Mouse (Mus musculus): ENCODE results near the gene Slit3. TPM values are rescaled to one million over a fixed set of nuclear protein-coding genes. Genes with fewer than 3 reads are reported as not detected.

Gene Slit3
- polyA plus RNA-seq, 1 experiment from 2014 or later: 4.8 TPM

DNA sequence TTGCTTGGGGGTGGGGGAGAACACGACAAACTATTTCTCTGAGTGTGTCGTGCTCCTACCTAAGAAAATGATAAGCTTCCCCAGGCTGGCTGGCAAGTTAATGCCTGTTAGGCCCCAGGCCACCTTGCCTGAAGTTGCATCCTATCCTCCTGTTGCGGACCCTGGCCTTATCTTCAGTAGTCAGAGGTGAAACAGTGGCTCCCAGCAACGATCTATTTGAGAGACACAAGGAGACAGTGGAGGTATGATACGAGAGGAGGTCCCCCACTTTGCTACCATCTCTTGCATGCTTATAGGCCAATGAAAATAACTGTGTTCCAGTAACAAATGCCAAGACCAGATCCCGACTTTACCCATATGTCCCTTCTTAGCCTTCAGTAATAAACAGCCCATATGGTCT is 414.0 kb downstream of the Slit3 start:
- Histone ChIP-seq H3K9ac (ENCODE audit: low read depth, low read length) (no peak overlapping the region), H3K27me3 (replicated peaks; ENCODE audit: control insufficient read depth, insufficient read depth, low read length) (no peaks in the 10 kb centered on the region), H3K4me2 (replicated peaks; ENCODE audit: low read depth) (no peak overlapping the region), H3K9me3 (ENCODE audit: control insufficient read depth) (no peaks in the 10 kb centered on the region), H3K4me3 (ENCODE audit: low read depth, low read length) (no peak overlapping the region), H3K27ac (ENCODE audit: low read depth, low read length) (no peak overlapping the region), H3K36me3 (ENCODE audit: control insufficient read depth, insufficient read depth) (no peaks in the 10 kb centered on the region), H3K4me1 (replicated peaks; ENCODE audit: control insufficient read depth, insufficient read depth, low read length) (no peaks in the 10 kb centered on the region)
- 63% methylated on average over 6 of the region's 6 CpGs for WGBS
- no peak for ATAC-seq
- no peak for TF ChIP-seq CTCF (IDR thresholded peaks at IDR 0.05; ENCODE audit: low read depth)

DNA sequence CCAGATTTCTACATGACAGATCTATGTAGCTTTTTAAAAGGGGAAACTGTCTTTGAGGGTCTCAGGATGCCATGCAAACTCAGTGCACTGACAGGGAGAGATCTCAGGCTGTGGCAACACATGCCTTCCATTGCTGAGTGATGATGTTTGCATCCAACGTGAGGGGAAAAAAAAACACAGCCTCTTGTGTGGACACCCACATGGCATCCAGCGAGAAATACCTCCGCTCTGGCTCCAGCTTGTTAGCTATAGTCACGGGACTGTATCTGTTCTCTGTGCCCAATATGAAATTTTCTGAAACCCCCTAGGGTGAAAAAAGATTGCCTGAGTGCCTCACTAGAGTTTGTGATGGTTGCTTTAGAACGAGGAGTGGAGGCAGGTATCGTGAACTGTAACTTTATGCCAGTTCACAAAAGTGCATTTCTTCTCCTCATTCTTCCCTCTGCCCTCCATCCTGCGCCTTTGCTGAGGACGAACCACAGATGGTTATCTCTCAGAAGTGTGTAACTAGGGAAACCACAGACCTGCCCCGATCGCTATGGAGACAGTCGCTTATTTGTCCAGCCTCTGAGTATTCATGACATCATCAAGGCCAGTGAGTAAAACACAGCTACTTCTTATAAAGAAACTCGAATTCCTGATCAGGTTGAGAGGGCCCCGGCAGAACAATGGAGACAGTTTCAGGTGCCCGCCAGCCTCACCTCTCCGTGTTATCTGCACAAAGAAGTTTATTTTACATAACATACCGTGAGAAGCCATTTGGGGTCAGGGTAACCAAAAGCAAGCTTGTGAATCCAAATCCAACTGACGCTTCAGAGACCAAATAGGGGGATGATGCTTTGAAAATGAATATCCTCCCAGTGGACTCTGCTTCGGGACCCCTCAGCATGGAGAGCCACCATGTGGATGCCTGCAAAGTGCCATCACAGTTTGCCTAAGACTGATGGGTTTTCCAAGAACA is 416.4 kb downstream of the Slit3 start:
- H3K27ac ChIP-seq (ENCODE audit: low read depth, low read length): no peak overlapping the region
- ATAC-seq: no peak
- no peaks in the 10 kb centered on the region for H3K36me3 ChIP-seq (ENCODE audit: control insufficient read depth, insufficient read depth)
- H3K4me3 ChIP-seq (ENCODE audit: low read depth, low read length): no peak overlapping the region
- no peak overlapping the region for H3K9ac ChIP-seq (ENCODE audit: low read depth, low read length)
- TF ChIP-seq CTCF (IDR thresholded peaks at IDR 0.05; ENCODE audit: low read depth): no peak
- H3K27me3 ChIP-seq (replicated peaks; ENCODE audit: control insufficient read depth, insufficient read depth, low read length): no peaks in the 10 kb centered on the region
- H3K4me2 ChIP-seq (replicated peaks; ENCODE audit: low read depth): no peak overlapping the region
- no peaks in the 10 kb centered on the region for H3K4me1 ChIP-seq (replicated peaks; ENCODE audit: control insufficient read depth, insufficient read depth, low read length)
- 36% methylated on average over 18 of the region's 18 CpGs for WGBS
- H3K9me3 ChIP-seq (ENCODE audit: control insufficient read depth): no peaks in the 10 kb centered on the region

GRCm38 (mm10) chr11:35542731-35543130 is 421.7 kb downstream of the Slit3 start:
- no peak overlapping the region for H3K4me2 ChIP-seq (replicated peaks; ENCODE audit: low read depth)
- TF ChIP-seq CTCF (IDR thresholded peaks at IDR 0.05; ENCODE audit: low read depth): no peak
- no peak overlapping the region for H3K4me3 ChIP-seq (ENCODE audit: low read depth, low read length)
- H3K4me1 ChIP-seq (replicated peaks; ENCODE audit: control insufficient read depth, insufficient read depth, low read length): no peaks in the 10 kb centered on the region
- H3K9me3 ChIP-seq (ENCODE audit: control insufficient read depth): no peaks in the 10 kb centered on the region
- no peak for ATAC-seq
- 87% methylated on average over 10 of the region's 10 CpGs for WGBS
- H3K27me3 ChIP-seq (replicated peaks; ENCODE audit: control insufficient read depth, insufficient read depth, low read length): 0 out of 2 replicates have a peak, but pooled peaks cover 8% of the 10 kb centered on the region
- H3K9ac ChIP-seq (ENCODE audit: low read depth, low read length): no peak overlapping the region
- no peaks in the 10 kb centered on the region for H3K36me3 ChIP-seq (ENCODE audit: control insufficient read depth, insufficient read depth)
- H3K27ac ChIP-seq (ENCODE audit: low read depth, low read length): no peak overlapping the region

DNA sequence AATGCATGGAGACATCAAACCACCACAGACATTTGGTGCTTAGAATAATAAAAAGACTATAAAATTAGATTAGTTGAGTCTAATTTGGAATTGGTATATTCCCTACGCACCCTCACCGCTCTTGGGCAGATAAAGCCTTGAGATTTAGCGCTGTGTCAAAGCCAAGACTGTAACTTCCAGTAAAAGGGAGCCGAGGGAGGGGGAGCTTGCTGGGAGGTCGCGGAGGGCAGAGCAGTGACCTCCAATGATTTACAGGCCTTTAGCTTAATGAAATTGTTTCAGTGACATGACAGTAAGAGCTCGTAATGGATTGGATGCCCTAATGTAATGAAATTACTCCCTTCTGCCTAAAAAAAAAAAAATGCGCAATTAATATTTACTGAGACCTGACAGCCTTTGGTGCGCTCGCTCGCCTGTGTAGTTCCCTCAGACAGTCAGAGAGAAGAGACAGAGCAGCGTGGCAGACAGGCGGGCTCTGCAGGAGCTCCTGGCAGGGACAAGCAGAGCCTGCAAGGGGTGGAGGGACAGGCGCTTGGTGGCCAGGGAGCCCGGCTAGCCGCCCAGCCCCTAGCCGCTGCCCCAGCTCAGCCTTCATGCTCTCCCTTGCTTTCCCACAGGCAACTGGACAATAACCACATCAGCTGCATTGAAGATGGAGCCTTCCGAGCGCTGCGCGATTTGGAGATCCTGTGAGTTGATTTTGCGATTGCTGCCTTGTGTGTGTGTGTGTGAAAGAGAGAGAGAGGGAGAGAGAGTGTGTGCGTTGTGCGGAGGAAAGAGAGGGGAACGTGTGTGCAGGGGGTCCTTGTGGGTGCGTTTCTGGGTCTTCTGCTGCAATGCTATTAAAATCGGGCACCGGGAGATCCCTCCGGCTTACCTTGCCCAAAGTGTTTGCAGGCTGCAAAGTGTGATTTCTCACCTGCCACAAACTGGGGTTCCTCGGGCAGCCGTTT is 423.4 kb downstream of the Slit3 start:
- no peak overlapping the region for H3K27ac ChIP-seq (ENCODE audit: low read depth, low read length)
- H3K9me3 ChIP-seq (ENCODE audit: control insufficient read depth): no peaks in the 10 kb centered on the region
- 29% methylated on average over 31 of the region's 31 CpGs for WGBS
- H3K27me3 ChIP-seq (replicated peaks; ENCODE audit: control insufficient read depth, insufficient read depth, low read length): 0 out of 2 replicates have a peak, but pooled peaks cover 8% of the 10 kb centered on the region
- no peak overlapping the region for H3K4me3 ChIP-seq (ENCODE audit: low read depth, low read length)
- H3K4me2 ChIP-seq (replicated peaks; ENCODE audit: low read depth): peak overlapping the region; percentile 44
- H3K9ac ChIP-seq (ENCODE audit: low read depth, low read length): no peak overlapping the region
- no peak for ATAC-seq
- no peaks in the 10 kb centered on the region for H3K4me1 ChIP-seq (replicated peaks; ENCODE audit: control insufficient read depth, insufficient read depth, low read length)
- TF ChIP-seq CTCF (IDR thresholded peaks at IDR 0.05; ENCODE audit: low read depth): no peak
- H3K36me3 ChIP-seq (ENCODE audit: control insufficient read depth, insufficient read depth): no peaks in the 10 kb centered on the region

DNA sequence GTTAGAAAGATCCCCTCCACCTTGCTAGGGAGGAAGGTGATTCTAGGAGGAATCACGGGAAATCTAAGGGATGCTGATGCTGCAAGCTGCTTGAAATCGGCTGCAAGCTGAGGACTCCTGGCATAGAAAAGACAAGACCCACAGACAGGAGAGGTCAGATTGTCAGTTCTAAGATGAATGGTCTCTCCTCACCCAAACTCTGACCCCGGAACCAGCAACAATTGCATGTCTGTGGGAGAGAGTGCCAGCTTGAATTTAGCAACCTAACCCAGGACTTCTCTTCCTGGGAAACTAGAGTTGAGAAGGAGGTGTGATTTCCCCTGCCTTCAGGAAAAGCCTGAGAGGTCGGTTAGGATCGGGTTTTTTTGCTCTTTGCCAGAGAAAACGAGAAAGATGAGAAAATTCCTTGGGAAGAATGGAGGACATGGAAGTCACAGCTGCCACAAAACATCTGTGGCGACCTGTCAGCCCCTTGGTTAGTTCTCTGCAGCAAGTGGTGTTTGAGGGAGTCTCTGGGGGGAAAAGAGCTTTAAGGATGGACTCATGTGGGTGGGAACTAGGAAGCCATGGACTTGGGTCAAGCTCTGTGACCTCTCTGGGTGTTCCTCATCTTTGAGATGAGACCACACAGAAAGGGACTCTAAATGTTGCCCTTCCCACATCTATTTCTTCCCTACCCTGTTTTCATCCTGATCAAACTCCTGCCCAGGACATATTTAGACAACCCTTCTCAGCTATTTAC is 425.2 kb downstream of the Slit3 start:
- H3K27me3 ChIP-seq (replicated peaks; ENCODE audit: control insufficient read depth, insufficient read depth, low read length): 0 out of 2 replicates have a peak, but pooled peaks cover 8% of the 10 kb centered on the region
- WGBS: 56% methylated on average over 7 of the region's 7 CpGs
- no peaks in the 10 kb centered on the region for H3K4me1 ChIP-seq (replicated peaks; ENCODE audit: control insufficient read depth, insufficient read depth, low read length)
- no peak for TF ChIP-seq CTCF (IDR thresholded peaks at IDR 0.05; ENCODE audit: low read depth)
- ATAC-seq: no peak
- no peak overlapping the region for H3K9ac ChIP-seq (ENCODE audit: low read depth, low read length)
- H3K27ac ChIP-seq (ENCODE audit: low read depth, low read length): no peak overlapping the region
- no peaks in the 10 kb centered on the region for H3K9me3 ChIP-seq (ENCODE audit: control insufficient read depth)
- no peak overlapping the region for H3K4me2 ChIP-seq (replicated peaks; ENCODE audit: low read depth)
- no peaks in the 10 kb centered on the region for H3K36me3 ChIP-seq (ENCODE audit: control insufficient read depth, insufficient read depth)
- H3K4me3 ChIP-seq (ENCODE audit: low read depth, low read length): no peak overlapping the region

All from intestine, postnatal 0 days (tissue).